Mouse (Mus musculus) small intestine, adult 2 months (tissue): Measurements from ENCODE around the gene Smarcc2.

Source experiments
- CTCF ChIP-seq: fragments of 200-500 bp; IDR thresholded peaks from 2 replicates; pipeline ENCODE4 v1.5.1; 2012; ENCODE audit warnings: low read depth, mild to moderate bottlenecking, control low read depth, inconsistent platforms, low read length, moderate library complexity, mixed read lengths; ENCODE audit not compliant: insufficient replicate concordance, insufficient read length; ENCODE audit errors: extremely low read depth
- POLR2A ChIP-seq: fragments of 200-500 bp; IDR thresholded peaks from 2 replicates; pipeline ENCODE4 v1.6.1; 2012; ENCODE audit warnings: low read depth, mild to moderate bottlenecking, control low read depth, inconsistent platforms, low read length, moderate library complexity

GRCm38 (mm10) chr10:128491495-128491894, 32.4 kb downstream of the Smarcc2 start:
- TF ChIP-seq POLR2A (no peak), CTCF (0 out of 2 replicates have a peak, but pooled peaks have one; percentile 1)
